Mouse (Mus musculus) small intestine, adult 2 months (tissue): ENCODE measurements around the gene Serinc4. TPM values are rescaled to one million over a fixed set of nuclear protein-coding genes. Genes with fewer than 3 reads are reported as not detected.
A peak's percentile ranks its signal among the peaks of the same experiment; 100 is the strongest.

ENCODE experiments used
- H3K27ac ChIP-seq: fragments of 200-500 bp; 2 replicates; pipeline ENCODE4 v1.5.1; 2012; ENCODE audit warnings: low read depth, low read length, control low read depth, inconsistent platforms; ENCODE audit not compliant: insufficient read depth
- H3K27me3 ChIP-seq: fragments of 200-500 bp; 2 replicates; pipeline ENCODE4 v1.6.1; 2012; ENCODE audit warnings: mild to moderate bottlenecking, moderate library complexity, low read length, inconsistent platforms; ENCODE audit not compliant: control insufficient read depth, insufficient read depth
- H3K36me3 ChIP-seq: fragments of 200-500 bp; 2 replicates; pipeline ENCODE4 v1.6.1; 2012; ENCODE audit warnings: mild to moderate bottlenecking, low read length, control low read depth, inconsistent platforms; ENCODE audit not compliant: control insufficient read depth, insufficient read depth
- H3K4me1 ChIP-seq: fragments of 200-500 bp; 2 replicates; pipeline ENCODE4 v1.6.1; 2012; ENCODE audit warnings: low read length, inconsistent platforms, mixed read lengths; ENCODE audit not compliant: control insufficient read depth, insufficient read depth, insufficient read length
- H3K4me3 ChIP-seq: fragments of 200-500 bp; 2 replicates; pipeline ENCODE4 v1.5.1; 2012; ENCODE audit warnings: low read depth, mild to moderate bottlenecking, control low read depth, inconsistent platforms, low read length, moderate library complexity
- CTCF ChIP-seq: fragments of 200-500 bp; IDR thresholded peaks from 2 replicates; pipeline ENCODE4 v1.5.1; 2012; ENCODE audit warnings: low read depth, mild to moderate bottlenecking, control low read depth, inconsistent platforms, low read length, moderate library complexity, mixed read lengths; ENCODE audit not compliant: insufficient replicate concordance, insufficient read length; ENCODE audit errors: extremely low read depth
- POLR2A ChIP-seq: fragments of 200-500 bp; IDR thresholded peaks from 2 replicates; pipeline ENCODE4 v1.6.1; 2012; ENCODE audit warnings: low read depth, mild to moderate bottlenecking, control low read depth, inconsistent platforms, low read length, moderate library complexity
- WGBS: fragments of 180-500 bp; shearing (Covaris S2); methylation state at CpG from one replicate; pipeline ENCODE4 v1.1.7; 2018; 5-methylcytosine and 5-hydroxymethylcytosine counted together
- polyA plus RNA-seq: library from polyadenylated mRNA; depleted of rRNA; stranded (reverse); fragments of >200 nt; gene quantifications from 2 replicates; pipeline ENCODE4 v1.2.3, GENCODE M21; 2012

Serinc4 gene
- polyA plus RNA-seq, 1 experiment: 0.06 TPM

DNA sequence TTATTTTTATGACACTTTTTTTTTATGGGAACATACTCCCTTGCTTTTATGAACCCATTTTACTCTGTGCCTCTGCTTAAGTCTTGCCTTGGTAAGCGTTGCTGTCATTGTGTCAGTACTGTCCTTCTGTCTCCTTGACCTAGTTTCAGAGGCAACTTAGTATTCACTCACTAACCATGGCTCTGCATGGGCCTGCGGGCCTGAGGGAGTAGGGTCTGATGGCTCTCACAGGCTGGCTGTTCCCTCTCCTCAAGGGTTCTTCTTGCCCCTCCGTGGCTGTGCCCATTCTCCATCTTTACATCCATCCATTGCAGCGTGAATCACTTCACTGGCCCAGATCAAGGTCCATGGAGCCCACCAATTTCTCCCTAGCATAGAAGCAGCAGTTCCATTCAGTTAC, 10.1 kb downstream of the Serinc4 start:
- no peaks in the 10 kb centered on the region for H3K27me3 ChIP-seq
- no peak overlapping the region for H3K27ac ChIP-seq
- 89% methylated on average over 4 of the region's 4 CpGs for WGBS
- no peak overlapping the region for H3K4me3 ChIP-seq
- peaks cover 7% of the 10 kb centered on the region for H3K36me3 ChIP-seq
- peaks cover 13% of the 10 kb centered on the region; the same call in 1 of the 2 replicates for H3K4me1 ChIP-seq
- no peak for TF ChIP-seq CTCF
- no peak for TF ChIP-seq POLR2A

DNA sequence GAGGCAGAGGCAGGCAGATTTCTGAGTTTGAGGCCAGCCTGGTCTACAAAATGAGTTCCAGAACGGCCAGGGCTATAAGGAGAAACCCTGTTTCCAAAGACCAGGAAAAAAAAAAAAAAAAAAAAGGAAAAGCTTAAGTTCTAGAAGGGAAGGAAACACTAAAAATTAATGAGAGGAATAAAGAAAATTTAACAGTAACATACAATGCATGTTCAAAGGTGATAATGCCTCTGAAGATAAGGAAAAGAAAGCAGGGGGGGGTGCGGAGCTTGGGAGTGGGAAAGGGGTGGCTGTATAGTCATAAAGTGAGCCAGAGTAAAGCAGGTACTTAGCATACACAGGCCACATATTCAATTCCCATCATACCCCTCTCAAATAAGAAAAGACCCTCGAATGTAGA, 11.5 kb downstream of the Serinc4 start:
- H3K27me3 ChIP-seq: no peaks in the 10 kb centered on the region
- no peak overlapping the region for H3K27ac ChIP-seq
- peaks cover 8% of the 10 kb centered on the region; the same call in 1 of the 2 replicates for H3K4me1 ChIP-seq
- H3K4me3 ChIP-seq: no peak overlapping the region
- TF ChIP-seq POLR2A (no peak), CTCF (no peak)
- 78% methylated on average over 3 of the region's 3 CpGs for WGBS
- no peaks in the 10 kb centered on the region for H3K36me3 ChIP-seq

DNA sequence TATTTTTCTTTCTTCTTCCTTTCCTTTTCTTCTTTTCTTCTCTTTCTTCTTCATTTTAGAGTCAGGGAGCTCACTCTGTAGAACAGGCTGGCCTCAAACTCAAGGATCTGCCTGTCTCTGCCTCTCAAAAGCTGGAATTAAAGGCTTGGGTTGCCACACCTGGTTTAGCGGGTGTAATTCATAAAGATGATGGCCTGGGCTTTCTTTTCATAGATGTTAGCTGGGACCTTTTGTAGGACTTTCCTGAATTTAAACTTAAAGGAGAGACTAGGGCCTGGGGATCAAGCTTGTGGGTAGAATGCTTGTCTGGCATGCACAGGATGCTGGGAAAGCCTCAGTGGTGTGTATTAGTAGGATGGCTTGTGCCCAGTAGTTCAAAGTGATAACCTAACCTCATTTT, 12.4 kb downstream of the Serinc4 start, which contains the start of gene Ell3:
Gene Ell3 (minus strand): TSS at position 101 of the 400 bp plus-strand sequence.
- Histone ChIP-seq H3K4me1 (peaks cover 8% of the 10 kb centered on the region; the same call in 1 of the 2 replicates), H3K27me3 (no peaks in the 10 kb centered on the region), H3K27ac (0 out of 2 replicates have a peak within 1 kb of the TSS, but pooled peaks have one; percentile 43), H3K36me3 (peaks cover 5% of the 10 kb centered on the region; the same call in 1 of the 2 replicates), H3K4me3 (no peak within 1 kb of the TSS)
- TF ChIP-seq CTCF: no peak
- TF ChIP-seq POLR2A: no peak
- WGBS: 92% methylated on average over 1 of the region's 1 CpGs

DNA sequence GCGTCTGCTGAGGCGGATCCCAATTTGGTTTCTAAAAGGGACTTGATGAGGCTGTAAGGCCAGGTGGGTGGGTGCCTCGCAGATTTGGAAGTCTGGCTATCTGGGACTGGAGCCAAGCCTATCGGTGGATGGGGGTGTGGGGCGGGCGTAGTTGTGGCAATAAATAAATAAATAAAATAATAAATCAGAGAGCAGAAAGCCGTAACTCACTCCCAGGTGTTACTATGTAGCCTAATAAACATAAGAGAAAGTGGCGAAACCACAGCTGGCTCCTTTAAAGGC, 13.6 kb downstream of the Serinc4 start:
- no peaks in the 10 kb centered on the region for H3K27me3 ChIP-seq
- 6% methylated on average over 8 of the region's 8 CpGs for WGBS
- peak overlapping the region; percentile 43 for H3K27ac ChIP-seq
- peaks cover 12% of the 10 kb centered on the region for H3K36me3 ChIP-seq
- H3K4me1 ChIP-seq: peaks cover 8% of the 10 kb centered on the region; the same call in 1 of the 2 replicates
- no peak for TF ChIP-seq CTCF
- no peak for TF ChIP-seq POLR2A
- H3K4me3 ChIP-seq: peak overlapping the region; percentile 71

DNA sequence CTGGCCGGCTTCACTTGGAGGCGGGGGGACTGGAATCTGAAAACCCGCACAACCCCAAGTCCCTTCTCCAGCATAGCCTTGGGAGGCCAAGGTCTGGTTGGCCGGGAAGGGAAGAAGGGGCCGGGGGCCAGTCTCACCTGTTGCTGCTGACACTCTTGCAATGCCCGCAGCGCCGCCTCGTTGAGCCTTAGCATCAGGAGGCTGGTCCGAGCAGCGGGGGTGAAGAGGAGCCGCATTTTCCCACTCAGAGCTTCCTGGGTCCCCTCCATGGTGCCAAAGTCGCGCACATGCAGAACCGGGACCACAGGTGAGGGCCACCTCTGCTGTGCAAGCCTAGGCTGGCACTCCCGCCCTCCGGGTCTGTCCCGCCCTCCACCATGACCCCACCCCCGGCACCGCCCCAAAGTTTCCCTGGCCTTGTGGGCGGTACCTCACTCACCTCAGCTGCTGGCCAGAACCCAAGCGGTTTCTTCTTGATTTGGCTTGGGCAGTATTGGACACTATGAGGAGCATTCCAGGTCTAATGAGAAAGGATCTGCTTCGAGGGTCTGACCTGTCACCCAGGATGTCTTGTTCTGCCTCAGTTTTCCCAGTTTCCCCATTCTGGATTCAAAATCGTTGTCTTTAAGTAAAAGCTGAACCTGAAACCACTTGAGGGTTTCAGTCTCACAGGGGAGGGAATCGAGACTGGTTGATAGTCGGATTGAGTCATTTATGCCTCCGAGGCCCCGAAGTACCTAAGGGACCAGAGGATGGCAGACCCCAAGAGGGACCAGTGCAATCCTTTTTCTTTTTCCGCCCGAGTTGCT, 14.1 kb downstream of the Serinc4 start:
- TF ChIP-seq POLR2A: no peak; the same call in 1 of the 2 replicates
- no peak for TF ChIP-seq CTCF
- Histone ChIP-seq H3K4me1 (peaks cover 8% of the 10 kb centered on the region; the same call in 1 of the 2 replicates), H3K27ac (peak overlapping the region; percentile 43), H3K27me3 (no peaks in the 10 kb centered on the region), H3K4me3 (peak overlapping the region; percentile 71), H3K36me3 (peaks cover 17% of the 10 kb centered on the region)
- WGBS: under 1% methylated on average over 30 of the region's 30 CpGs

DNA sequence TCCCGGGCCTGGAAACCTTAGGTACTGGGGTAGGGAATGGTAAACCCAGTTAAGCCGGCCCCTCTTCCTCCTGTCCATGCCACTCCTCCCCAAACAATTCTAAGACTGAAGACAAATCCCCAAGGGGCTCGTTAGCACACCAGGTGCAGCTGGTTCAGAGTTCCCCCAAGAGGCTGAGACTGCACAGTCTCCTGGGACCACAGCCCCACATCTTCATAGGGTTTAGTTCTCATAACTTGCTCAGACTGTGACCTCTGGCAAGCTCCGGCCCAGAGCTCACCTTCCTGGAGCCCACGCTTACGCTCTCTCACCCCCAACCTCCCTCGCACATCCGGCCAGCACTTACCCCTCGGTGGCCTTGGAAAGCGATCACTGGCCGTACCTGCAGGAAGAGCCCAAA, 14.8 kb downstream of the Serinc4 start:
- Histone ChIP-seq H3K4me3 (peak overlapping the region; percentile 71), H3K27ac (no peak overlapping the region), H3K27me3 (no peaks in the 10 kb centered on the region), H3K4me1 (peaks cover 8% of the 10 kb centered on the region; the same call in 1 of the 2 replicates), H3K36me3 (peaks cover 23% of the 10 kb centered on the region)
- 10% methylated on average over 11 of the region's 11 CpGs for WGBS
- no peak for TF ChIP-seq POLR2A
- no peak for TF ChIP-seq CTCF

DNA sequence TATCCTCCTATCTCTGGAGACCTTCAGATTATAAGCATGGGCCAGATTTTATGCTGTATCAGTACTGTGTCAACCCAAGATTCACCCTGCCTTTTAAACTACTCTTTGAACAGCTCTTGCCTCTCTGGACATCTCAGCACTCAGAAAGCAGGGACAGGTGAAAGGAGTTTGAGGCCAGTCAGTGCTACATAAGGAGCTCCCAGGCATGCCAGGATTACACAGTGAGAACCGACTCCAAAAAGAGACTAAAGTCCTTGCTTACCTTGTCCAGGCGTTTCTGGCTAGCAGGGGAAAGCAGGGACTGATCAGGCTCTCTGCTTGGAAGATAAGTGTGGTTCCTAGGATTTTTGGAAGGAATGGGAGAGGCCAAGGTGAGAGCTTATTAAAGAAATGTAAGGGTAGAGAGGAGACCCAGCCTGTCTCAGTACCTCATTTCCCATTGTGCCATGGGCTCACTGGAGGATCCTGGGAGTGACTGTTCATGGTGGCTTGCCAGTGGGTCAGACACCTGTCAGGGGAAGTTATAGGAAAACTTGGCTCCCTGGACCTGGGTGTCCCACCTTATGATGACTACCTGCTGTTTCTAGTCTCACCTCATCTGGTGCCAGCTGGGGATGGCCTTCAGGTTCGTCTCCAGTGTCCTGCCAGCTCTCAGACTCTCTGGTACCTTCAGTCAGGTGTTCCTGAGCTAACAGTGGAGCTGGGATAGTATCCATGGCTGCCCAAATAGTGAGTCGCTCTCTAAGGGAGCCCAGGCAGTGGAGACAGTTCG, 15.6 kb downstream of the Serinc4 start:
- TF ChIP-seq POLR2A (no peak), CTCF (no peak)
- Histone ChIP-seq H3K27ac (no peak overlapping the region), H3K27me3 (no peaks in the 10 kb centered on the region), H3K36me3 (peaks cover 27% of the 10 kb centered on the region), H3K4me3 (no peak overlapping the region), H3K4me1 (peaks cover 8% of the 10 kb centered on the region; the same call in 1 of the 2 replicates)
- 59% methylated on average over 5 of the region's 5 CpGs for WGBS
